Mouse (Mus musculus) CH12.LX (cell line): ENCODE results near the gene Rnf43. TPM values are rescaled to one million over a fixed set of nuclear protein-coding genes. Genes with fewer than 3 reads are reported as not detected.

ENCODE experiments used
- DNase-seq: peaks from one replicate; pipeline ENCODE4 v3.0.0-alpha.2; 2013; ENCODE audit errors: extremely low read depth
- H3K27ac ChIP-seq: 2 replicates; pipeline ENCODE4 v1.5.1; 2012; ENCODE audit warnings: low read depth, mild to moderate bottlenecking, control low read depth, moderate library complexity; ENCODE audit not compliant: insufficient read depth
- H3K27me3 ChIP-seq: replicated peaks from 2 replicates; pipeline ENCODE3; 2012; ENCODE audit warnings: inconsistent platforms
- H3K36me3 ChIP-seq, 2 experiments: replicated peaks in 1 of 2; 2 replicates each; pipeline versions ENCODE3 to v1.6.1; 2012; ENCODE audit warnings: inconsistent platforms in 1 of 2, low read length in 1 of 2, mild to moderate bottlenecking in 1 of 2, mixed read lengths in 1 of 2, moderate library complexity in 1 of 2; ENCODE audit not compliant: control insufficient read depth in 1 of 2, insufficient read depth in 1 of 2
- H3K4me1 ChIP-seq, 2 experiments: 2 replicates each; pipeline ENCODE4 v1.6.1; 2012; ENCODE audit warnings: inconsistent platforms in 1 of 2, moderate library complexity in 1 of 2; ENCODE audit not compliant: insufficient read depth in 2 of 2, control insufficient read depth in 1 of 2
- H3K4me2 ChIP-seq: 2 replicates; pipeline ENCODE4 v1.6.1; 2012; ENCODE audit warnings: low read depth, mild to moderate bottlenecking, control low read depth; ENCODE audit not compliant: poor library complexity, insufficient read depth, severe bottlenecking
- H3K4me3 ChIP-seq, 3 experiments: fragments of 150-350 bp in 1 of 3; sonication (generic) in 1 of 3; replicated peaks in 1 of 3; 2 replicates each; pipeline versions ENCODE3 to v1.5.1; 2011 to 2012; ENCODE audit warnings: low read depth in 2 of 3, low read length in 2 of 3, mild to moderate bottlenecking in 2 of 3, moderate library complexity in 2 of 3, control low read depth in 1 of 3, improper control_type of control experiment in 1 of 3, inconsistent platforms in 1 of 3, mixed read lengths in 1 of 3; ENCODE audit not compliant: poor library complexity in 1 of 3
- H3K79me2 ChIP-seq: replicated peaks from 2 replicates; pipeline ENCODE4 v1.6.1; 2012; ENCODE audit warnings: mild to moderate bottlenecking, moderate library complexity; ENCODE audit not compliant: control insufficient read depth, poor library complexity, insufficient read depth, severe bottlenecking; ENCODE audit errors: extremely low read depth
- H3K9ac ChIP-seq: 2 replicates; pipeline ENCODE4 v1.6.1; 2012; ENCODE audit warnings: low read depth, mild to moderate bottlenecking, control low read depth, moderate library complexity; ENCODE audit not compliant: insufficient read depth
- H3K9me3 ChIP-seq: replicated peaks from 2 replicates; pipeline ENCODE3; 2012; ENCODE audit warnings: low read length, inconsistent platforms, mixed read lengths
- BHLHE40 ChIP-seq: IDR thresholded peaks from 2 replicates; pipeline ENCODE4 v1.6.1; 2011; ENCODE audit warnings: mild to moderate bottlenecking, low read depth, low read length, improper control_type of control experiment
- E2F4 ChIP-seq: IDR thresholded peaks from 2 replicates; pipeline ENCODE4 v1.6.1; 2011; ENCODE audit warnings: low read depth, low read length, improper control_type of control experiment; ENCODE audit not compliant: insufficient replicate concordance
- ELF1 ChIP-seq: IDR thresholded peaks from 2 replicates; pipeline ENCODE4 v1.6.1; 2014; ENCODE audit warnings: low read depth, mild to moderate bottlenecking, inconsistent platforms, low read length, improper control_type of control experiment
- ETS1 ChIP-seq: conservative IDR thresholded peaks from 2 replicates; pipeline ENCODE4 v1.6.1; 2012; ENCODE audit warnings: low read depth, mild to moderate bottlenecking, inconsistent platforms, low read length, improper control_type of control experiment, moderate library complexity
- HCFC1 ChIP-seq: IDR thresholded peaks from 2 replicates; pipeline ENCODE4 v1.6.1; 2012; ENCODE audit warnings: low read depth, mild to moderate bottlenecking, inconsistent platforms, low read length, improper control_type of control experiment
- IRF4 ChIP-seq: IDR thresholded peaks from 2 replicates; pipeline ENCODE4 v1.6.1; 2014; ENCODE audit warnings: low read depth, mild to moderate bottlenecking, inconsistent platforms, low read length, improper control_type of control experiment
- JUN ChIP-seq: IDR thresholded peaks from 2 replicates; pipeline ENCODE4 v1.6.1; 2011; ENCODE audit warnings: low read depth, mild to moderate bottlenecking, low read length, improper control_type of control experiment, moderate library complexity; ENCODE audit not compliant: insufficient read depth
- MEF2A ChIP-seq: IDR thresholded peaks from 2 replicates; pipeline ENCODE4 v1.6.1; 2014; ENCODE audit warnings: low read depth, mild to moderate bottlenecking, inconsistent platforms, low read length, improper control_type of control experiment, borderline replicate concordance
- MXI1 ChIP-seq: IDR thresholded peaks from 2 replicates; pipeline ENCODE4 v1.6.1; 2011; ENCODE audit warnings: mild to moderate bottlenecking, low read depth, low read length, improper control_type of control experiment
- PAX5 ChIP-seq: IDR thresholded peaks from 2 replicates; pipeline ENCODE4 v1.6.1; 2012; ENCODE audit warnings: low read length, inconsistent platforms, mixed read lengths
- RAD21 ChIP-seq: IDR thresholded peaks from 2 replicates; pipeline ENCODE4 v1.6.1; 2011; ENCODE audit warnings: low read depth, mild to moderate bottlenecking, low read length, improper control_type of control experiment, moderate library complexity
- TCF12 ChIP-seq: IDR thresholded peaks from 2 replicates; pipeline ENCODE4 v1.6.1; 2014; ENCODE audit warnings: low read depth, mild to moderate bottlenecking, inconsistent platforms, low read length, improper control_type of control experiment
- UBTF ChIP-seq: IDR thresholded peaks from 2 replicates; pipeline ENCODE4 v1.6.1; 2012; ENCODE audit warnings: low read depth, mild to moderate bottlenecking, inconsistent platforms, low read length, improper control_type of control experiment, moderate library complexity
- USF1 ChIP-seq: IDR thresholded peaks from 2 replicates; pipeline ENCODE4 v1.6.1; 2014; ENCODE audit warnings: low read depth, mild to moderate bottlenecking, inconsistent platforms, low read length, improper control_type of control experiment
- USF2 ChIP-seq: conservative IDR thresholded peaks from 2 replicates; pipeline ENCODE4 v1.6.1; 2011; ENCODE audit warnings: low read depth, low read length, improper control_type of control experiment
- ZC3H11A ChIP-seq: IDR thresholded peaks from 2 replicates; pipeline ENCODE4 v1.6.1; 2012; ENCODE audit warnings: low read depth, mild to moderate bottlenecking, inconsistent platforms, low read length, improper control_type of control experiment
- ZKSCAN1 ChIP-seq: IDR thresholded peaks from 2 replicates; pipeline ENCODE4 v1.6.1; 2012; ENCODE audit warnings: low read depth, inconsistent platforms, low read length, improper control_type of control experiment, borderline replicate concordance
- ZNF384 ChIP-seq: IDR thresholded peaks from 2 replicates; pipeline ENCODE4 v1.6.1; 2012; ENCODE audit warnings: low read depth, low read length, improper control_type of control experiment, inconsistent platforms
- dilution Hi-C: fragments of 300-500 bp; cut with MboI; formaldehyde crosslinking; loops from 2 replicates; pipeline ENCODE4 v1.14.3; 2020; ENCODE audit warnings: low sequenced_read_pairs; ENCODE audit not compliant: extremely low pct_unique_long_range_greater_than_20kb, extremely low pct_ligation_motif_present
- in situ Hi-C: fragments of 300-500 bp; cut with MboI; formaldehyde crosslinking; loops from 3 replicates; pipeline ENCODE4 v1.14.3; 2019; ENCODE audit warnings: low sequenced_read_pairs, low pct_ligation_motif_present, low pct_unique_long_range_greater_than_20kb, mixed read lengths
- polyA plus RNA-seq: library from polyadenylated mRNA; unstranded; fragments of >175 nt; gene quantifications from 2 replicates; pipeline ENCODE4 v1.2.1, GENCODE M21; 2012; ENCODE audit warnings: low read depth; ENCODE audit not compliant: insufficient read length
- total RNA-seq, 2 experiments: library from RNA; depleted of rRNA; stranded (reverse); fragments of 300-350 nt in 1 of 2; fragments of >200 nt in 1 of 2; gene quantifications; 2 replicates each; pipeline ENCODE4 v1.2.3; 2012 to 2014

Rnf43 gene
- total and polyA plus RNA-seq, 3 experiments = 12.2 to 27.7 (median 26.3) TPM

- TF ChIP-seq E2F4 (no peak), ZKSCAN1 (no peak), RAD21 (no peak), JUN (peak; percentile 99), HCFC1 (no peak; the same call in 1 of the 2 replicates), TCF12 (peak; percentile 50; the same call in 1 of the 2 replicates), ETS1 (peak; percentile 92), ZC3H11A (no peak), ELF1 (peak; percentile 67)
These were observed 23.9 kb downstream of the Rnf43 start (continued) for GRCm38 (mm10) chr11:87686407-87686806.

- Histone ChIP-seq H3K27me3 (no peaks in the 10 kb centered on the region), H3K27ac (peak overlapping the region; percentile 42), H3K36me3 (peaks cover 2 to 43% of the 10 kb centered on the region in 2 experiments), H3K79me2 (peaks cover 89% of the 10 kb centered on the region), H3K4me1 (peaks cover 30 to 91% of the 10 kb centered on the region in 2 experiments), H3K4me3 (no peak overlapping the region), H3K9me3 (no peaks in the 10 kb centered on the region), H3K4me2 (0 out of 2 replicates have a peak overlapping the region, but pooled peaks have one; percentile 98), H3K9ac (no peak overlapping the region; the same call in 1 of the 2 replicates)
- TF ChIP-seq USF2 (no peak), MEF2A (no peak), MXI1 (0 out of 2 replicates have a peak, but pooled peaks have one; percentile 38), UBTF (no peak), PAX5 (no peak), ZNF384 (no peak), BHLHE40 (peak; percentile 17; the same call in 1 of the 2 replicates), USF1 (no peak), IRF4 (no peak)
- dilution Hi-C loops = no loop called here
- no peak for DNase-seq
- in situ Hi-C loops = no loop called here
These were observed 25.0 kb downstream of the Rnf43 start for GRCm38 (mm10) chr11:87687246-87688225.
